Mouse (Mus musculus) subcutaneous adipose tissue, adult 2 months (tissue): ENCODE measurements around the gene Smc5. TPM values are rescaled to one million over a fixed set of nuclear protein-coding genes. Genes with fewer than 3 reads are reported as not detected.

Source experiments
- polyA plus RNA-seq: library from polyadenylated mRNA; depleted of rRNA; stranded (reverse); fragments of >200 nt; gene quantifications from 2 replicates; pipeline ENCODE4 v1.2.3, GENCODE M21; 2012; ENCODE audit warnings: low replicate concordance; rRNA removed

Gene Smc5
- polyA plus RNA-seq = 6.8 and 10.7 TPM in 2 replicates

GRCm38 (mm10) chr19:23273355-23274053 lies at the start of gene Smc5:
TSS of gene Smc5 (minus strand) at chr19:23273897.

Other genes with a start within 250 kb of the Smc5 start
- 46.2 and 49.7 TPM in 2 replicates for gene Klf9, start 132.7 kb downstream of the Smc5 start, polyA plus RNA-seq
- 3.3 and 55.1 TPM in 2 replicates for gene Mamdc2, start 174.5 kb upstream of the Smc5 start, polyA plus RNA-seq